Mouse (Mus musculus): ENCODE results near the gene Grin2b.
"Not testable (repeated sequence)": the region's sequence is repeated elsewhere in the genome, so short reads cannot be mapped to it uniquely, and the experiment has no call there.

The Grin2b gene

GRCm38 (mm10) chr6:135882611-135883010 is 290.7 kb downstream of the Grin2b start:
- no peak for DNase-seq

GRCm38 (mm10) chr6:135876163-135876726 is 297.1 kb downstream of the Grin2b start:
- DNase-seq = no peak

- DNase-seq = no peak
These were observed 298.7 kb downstream of the Grin2b start for GRCm38 (mm10) chr6:135874626-135875025.

- no peak for DNase-seq
These were observed 307.5 kb downstream of the Grin2b start for GRCm38 (mm10) chr6:135865832-135866231.

GRCm38 (mm10) chr6:135863965-135864364 is 309.3 kb downstream of the Grin2b start:
- no peak for DNase-seq

GRCm38 (mm10) chr6:135859502-135859901 is 313.8 kb downstream of the Grin2b start:
- peak; percentile 11 for DNase-seq

GRCm38 (mm10) chr6:135854173-135854591 is 319.1 kb downstream of the Grin2b start:
- DNase-seq = no peak

GRCm38 (mm10) chr6:135843755-135844154 is 329.6 kb downstream of the Grin2b start:
- no peak for DNase-seq

- no peak for DNase-seq
These were observed 337.0 kb downstream of the Grin2b start for GRCm38 (mm10) chr6:135836353-135836752.

- DNase-seq = no peak
These were observed 339.8 kb downstream of the Grin2b start for GRCm38 (mm10) chr6:135833542-135833941.

GRCm38 (mm10) chr6:135832041-135832440 is 341.3 kb downstream of the Grin2b start:
- no peak for DNase-seq

- DNase-seq = no peak
These were observed 342.3 kb downstream of the Grin2b start for GRCm38 (mm10) chr6:135831032-135831431.

GRCm38 (mm10) chr6:135829458-135829857 is 343.9 kb downstream of the Grin2b start:
- DNase-seq = no peak

- DNase-seq = no peak
These were observed 344.3 kb downstream of the Grin2b start for GRCm38 (mm10) chr6:135828976-135829375.

GRCm38 (mm10) chr6:135827942-135828341 is 345.4 kb downstream of the Grin2b start:
- DNase-seq = peak; percentile 65

- no peak for DNase-seq
These were observed 346.0 kb downstream of the Grin2b start for GRCm38 (mm10) chr6:135827317-135827716.

GRCm38 (mm10) chr6:135826776-135827175 is 346.5 kb downstream of the Grin2b start:
- not testable (repeated sequence) for DNase-seq

- DNase-seq = no peak
These were observed 355.9 kb downstream of the Grin2b start for GRCm38 (mm10) chr6:135817391-135817790.

- no peak for DNase-seq
These were observed 359.6 kb downstream of the Grin2b start for GRCm38 (mm10) chr6:135813755-135814154.

GRCm38 (mm10) chr6:135805436-135805835 is 367.9 kb downstream of the Grin2b start:
- DNase-seq = no peak

GRCm38 (mm10) chr6:135799949-135800348 is 373.4 kb downstream of the Grin2b start:
- no peak for DNase-seq

- DNase-seq = no peak
These were observed 374.9 kb downstream of the Grin2b start for GRCm38 (mm10) chr6:135798202-135798992.

GRCm38 (mm10) chr6:135797371-135798033 is 375.8 kb downstream of the Grin2b start:
- DNase-seq = no peak

GRCm38 (mm10) chr6:135796911-135797310 is 376.4 kb downstream of the Grin2b start:
- no peak for DNase-seq
